Mouse (Mus musculus): ENCODE data around the gene Card9.

DNA sequence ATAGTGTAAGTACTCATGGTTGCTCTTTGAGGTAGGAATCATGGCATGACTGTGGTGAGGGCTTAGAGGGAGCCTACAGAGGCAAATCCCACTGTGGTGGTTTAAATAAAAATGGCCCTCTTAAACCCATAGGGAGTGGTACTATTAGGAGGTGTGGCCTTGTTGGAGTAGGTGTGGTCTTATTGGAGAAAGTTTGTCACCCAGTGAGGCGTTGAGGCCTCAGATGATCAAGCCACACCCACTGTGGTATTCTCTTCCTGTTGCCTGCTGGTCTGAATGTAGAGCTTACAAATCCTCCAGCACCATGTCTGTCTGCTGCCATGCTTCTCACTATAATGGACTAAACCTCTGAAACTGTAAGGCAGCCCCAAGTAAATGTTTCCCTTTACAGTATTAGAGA lies 56.0 kb downstream of the Card9 start:
- TF ChIP-seq POLR2A (IDR thresholded peaks at IDR 0.05; ENCODE audit: low read depth, low read length) (no peak), CTCF (IDR thresholded peaks at IDR 0.05; ENCODE audit: extremely low read depth, insufficient read length, insufficient replicate concordance, low read depth, low read length) (no peak)

Data from small intestine, adult 2 months (tissue).